Mouse (Mus musculus): Measurements from ENCODE around the gene Fbxl22.

DNA sequence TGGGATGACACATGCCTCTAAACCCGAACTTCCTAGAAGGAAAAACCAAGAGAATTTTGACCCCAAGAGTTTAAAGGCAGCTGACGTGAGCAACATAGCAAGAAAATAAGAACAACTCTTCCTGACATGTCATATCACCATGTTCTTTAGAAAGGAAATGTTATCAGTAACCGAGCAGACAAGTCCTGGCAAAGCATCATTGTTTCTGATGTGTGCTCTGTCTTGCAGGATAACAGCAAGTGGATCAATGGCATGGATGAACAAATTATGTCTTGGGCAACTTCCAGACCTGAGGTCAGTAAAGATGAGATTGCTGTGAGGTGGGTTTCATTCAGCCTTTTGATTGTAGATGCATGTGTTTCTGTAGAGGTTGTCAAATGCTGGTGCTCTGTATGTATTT lies 31.0 kb downstream of the Fbxl22 start:
- no peak for TF ChIP-seq MYOG (IDR thresholded peaks at IDR 0.05; ENCODE audit: control insufficient read depth in 1 of 3, insufficient read depth in 1 of 3, insufficient read length in 2 of 3, low read depth in 2 of 3)
- no peak for TF ChIP-seq POLR2A (IDR thresholded peaks at IDR 0.05; ENCODE audit: insufficient read length, low read depth)
